Mouse (Mus musculus) erythroblast, embryonic 14.5 days (primary cell): ENCODE measurements around the gene Dhrs3.

Experiments used
- GATA1 ChIP-seq: IDR thresholded peaks from 2 replicates; pipeline ENCODE4 v1.6.1; 2012; ENCODE audit warnings: low read length, inconsistent platforms, mixed read lengths
- TAL1 ChIP-seq: IDR thresholded peaks from 3 replicates; pipeline ENCODE4 v1.6.1; 2012; ENCODE audit warnings: low read length, inconsistent platforms, mixed read lengths

GRCm38 (mm10) chr4:144910281-144910680 lies 17.7 kb downstream of the Dhrs3 start:
- TF ChIP-seq GATA1: no peak
- TF ChIP-seq TAL1: no peak
